Mouse (Mus musculus) ES-Bruce4 (cell line): Measurements from ENCODE around the gene Nxpe3. TPM values are rescaled to one million over a fixed set of nuclear protein-coding genes. Genes with fewer than 3 reads are reported as not detected.

Experiments used
- H3K27ac ChIP-seq: 2 replicates; pipeline ENCODE4 v1.5.1; 2012; ENCODE audit warnings: low read length, inconsistent platforms; ENCODE audit not compliant: insufficient read depth
- H3K27me3 ChIP-seq: 2 replicates; pipeline ENCODE4 v1.6.1; 2012; ENCODE audit warnings: mild to moderate bottlenecking, low read length, inconsistent platforms; ENCODE audit not compliant: control insufficient read depth, poor library complexity, insufficient read depth, severe bottlenecking
- H3K36me3 ChIP-seq: 2 replicates; pipeline ENCODE4 v1.6.1; 2012; ENCODE audit warnings: inconsistent platforms, mild to moderate bottlenecking, low read length, moderate library complexity; ENCODE audit not compliant: control insufficient read depth, poor library complexity, insufficient read depth, severe bottlenecking
- H3K4me1 ChIP-seq: one replicate; pipeline ENCODE4 v1.8.1; 2011; ENCODE audit warnings: low read length; ENCODE audit not compliant: control insufficient read depth, insufficient read depth
- H3K4me3 ChIP-seq: 2 replicates; pipeline ENCODE4 v1.5.1; 2011; ENCODE audit warnings: low read depth, mild to moderate bottlenecking, low read length
- H3K9ac ChIP-seq: 2 replicates; pipeline ENCODE4 v1.6.1; 2012; ENCODE audit warnings: low read depth, mild to moderate bottlenecking, inconsistent platforms; ENCODE audit not compliant: poor library complexity, severe bottlenecking
- H3K9me3 ChIP-seq: replicated peaks from 2 replicates; pipeline ENCODE4 v1.6.1; 2012; ENCODE audit warnings: mild to moderate bottlenecking, low read length, inconsistent platforms; ENCODE audit not compliant: control insufficient read depth, poor library complexity, insufficient read depth, severe bottlenecking
- CTCF ChIP-seq: IDR thresholded peaks from one replicate; pipeline ENCODE4 v1.8.1; 2011; ENCODE audit warnings: low read depth, low read length
- EP300 ChIP-seq: IDR thresholded peaks from 2 replicates; pipeline ENCODE4 v1.6.1; 2011; ENCODE audit warnings: low read depth, low read length; ENCODE audit not compliant: insufficient read depth
- POLR2A ChIP-seq: IDR thresholded peaks from one replicate; pipeline ENCODE4 v1.8.1; 2011; ENCODE audit warnings: low read length; ENCODE audit not compliant: insufficient read depth
- polyA plus RNA-seq: library from polyadenylated mRNA; stranded (reverse); fragments of >200 nt; gene quantifications from 2 replicates; pipeline ENCODE4 v1.2.4, GENCODE M21; 2011; ENCODE audit warnings: low read depth; ENCODE audit not compliant: missing spikeins, insufficient read depth, insufficient read length

The Nxpe3 gene
- polyA plus RNA-seq, 1 experiment, result 4.3 TPM

DNA sequence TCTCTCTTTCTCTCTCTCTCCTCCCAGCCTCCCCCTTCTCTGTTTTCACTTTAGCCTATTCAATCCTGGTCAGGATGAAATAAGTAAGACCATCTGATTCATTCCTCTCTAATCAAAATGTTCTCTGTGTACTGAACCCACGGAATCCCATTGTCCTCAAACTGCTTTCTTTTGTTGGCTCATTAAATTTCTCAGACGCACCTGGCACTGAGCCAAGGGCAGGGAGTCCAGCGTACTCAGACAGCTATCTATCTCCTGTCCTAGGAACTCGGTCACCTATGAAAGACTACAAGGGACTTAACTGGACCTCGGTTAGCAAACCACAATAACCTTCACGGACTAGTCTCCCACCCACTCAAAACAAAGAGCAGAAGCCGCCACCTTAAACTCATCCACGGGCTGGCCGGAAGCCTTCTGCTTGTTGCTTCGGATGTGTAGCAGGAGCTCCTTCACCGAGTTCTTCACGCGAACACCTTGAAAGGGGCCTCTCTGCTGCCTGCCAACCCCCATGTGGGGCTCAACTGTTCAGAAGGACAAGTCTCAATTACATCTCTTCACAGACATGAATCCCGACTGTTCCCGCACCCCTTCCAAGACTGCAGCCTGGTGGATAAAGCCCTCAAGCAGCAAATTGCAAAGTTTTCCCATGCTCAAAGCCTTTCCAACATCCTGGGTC is 75.8 kb downstream of the Nxpe3 start:
- Histone ChIP-seq H3K27me3 (no peaks in the 10 kb centered on the region), H3K9ac (no peak overlapping the region), H3K36me3 (peaks cover 29% of the 10 kb centered on the region), H3K4me1 (peaks cover 6% of the 10 kb centered on the region), H3K9me3 (no peaks in the 10 kb centered on the region), H3K4me3 (no peak overlapping the region), H3K27ac (no peak overlapping the region)
- TF ChIP-seq EP300 (no peak), POLR2A (no peak), CTCF (no peak)

DNA sequence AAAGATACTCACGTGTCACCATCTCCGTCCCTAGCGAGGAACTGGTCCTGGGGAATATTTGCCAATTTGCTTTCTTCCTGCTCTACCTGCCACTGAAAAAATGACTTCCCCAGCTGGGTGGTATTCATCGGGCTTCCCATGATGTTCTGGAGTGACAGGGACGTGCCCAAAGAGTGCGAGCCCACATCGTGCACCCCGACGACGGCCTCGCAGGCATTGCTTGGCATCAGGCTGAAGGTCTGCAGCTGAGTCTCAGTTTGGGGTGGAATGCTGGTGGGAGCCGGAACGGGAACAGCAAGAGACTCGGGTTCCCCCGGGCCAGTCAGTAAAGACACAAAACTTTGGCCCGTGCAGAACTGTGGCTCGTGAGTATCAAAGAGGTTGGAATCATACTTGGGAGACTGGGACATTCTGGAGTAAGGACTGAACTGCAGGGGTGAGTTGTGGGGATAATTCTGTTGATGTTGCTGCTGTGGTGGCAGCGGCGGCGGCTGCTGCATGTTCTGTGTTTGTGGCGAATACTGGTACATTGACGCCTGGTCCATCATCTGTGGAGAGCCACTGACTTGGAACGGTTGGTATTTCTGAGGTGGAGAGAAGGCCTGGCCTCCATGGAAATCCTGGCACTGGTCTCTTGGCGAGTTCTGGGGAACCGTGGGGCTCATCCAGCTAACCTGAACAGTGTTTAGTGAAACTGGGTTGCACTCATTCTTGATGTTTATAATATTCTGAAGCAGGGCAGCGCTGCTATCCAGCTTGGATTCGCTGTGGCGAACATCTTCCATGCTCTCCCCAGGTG is 77.2 kb downstream of the Nxpe3 start:
- Histone ChIP-seq H3K4me1 (peaks cover 2% of the 10 kb centered on the region), H3K9ac (no peak overlapping the region), H3K36me3 (peaks cover 29% of the 10 kb centered on the region), H3K27ac (no peak overlapping the region), H3K9me3 (no peaks in the 10 kb centered on the region), H3K4me3 (no peak overlapping the region), H3K27me3 (no peaks in the 10 kb centered on the region)
- no peak for TF ChIP-seq EP300
- TF ChIP-seq CTCF, result no peak
- TF ChIP-seq POLR2A, result no peak

GRCm38 (mm10) chr16:55816202-55816941 is 78.7 kb downstream of the Nxpe3 start:
- Histone ChIP-seq H3K4me3 (no peak overlapping the region), H3K9me3 (no peaks in the 10 kb centered on the region), H3K36me3 (peaks cover 40% of the 10 kb centered on the region), H3K4me1 (peaks cover 2% of the 10 kb centered on the region), H3K27ac (no peak overlapping the region), H3K27me3 (no peaks in the 10 kb centered on the region), H3K9ac (no peak overlapping the region)
- TF ChIP-seq CTCF (no peak), POLR2A (no peak), EP300 (no peak)

- Histone ChIP-seq H3K4me3 (peak overlapping the region; percentile 37), H3K36me3 (peaks cover 40% of the 10 kb centered on the region), H3K27ac (no peak overlapping the region), H3K9ac (no peak overlapping the region), H3K4me1 (no peaks in the 10 kb centered on the region), H3K27me3 (no peaks in the 10 kb centered on the region), H3K9me3 (no peaks in the 10 kb centered on the region)
- TF ChIP-seq CTCF (no peak), POLR2A (no peak), EP300 (no peak)
Measured at GRCm38 (mm10) chr16:55815466-55815865, 79.6 kb downstream of the Nxpe3 start.

DNA sequence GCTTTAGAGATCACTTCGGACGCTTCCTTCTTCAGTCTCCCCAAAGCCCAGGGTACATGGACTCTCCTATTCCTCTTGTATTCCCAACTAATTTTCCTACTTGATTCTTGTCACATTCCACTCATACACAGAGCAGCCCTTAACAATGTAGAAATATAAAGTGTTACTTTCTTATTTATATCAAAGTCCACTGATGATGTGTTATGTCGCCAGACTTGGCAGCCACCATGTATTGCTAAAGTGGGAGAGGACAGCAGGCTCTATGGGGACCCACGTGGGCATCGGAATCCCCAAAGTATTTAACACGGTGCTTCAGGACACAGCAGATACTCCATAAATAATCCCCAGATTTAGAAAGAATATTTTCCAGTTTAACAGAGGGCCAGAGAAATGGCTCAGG is 80.4 kb downstream of the Nxpe3 start:
- H3K9me3 ChIP-seq, result no peaks in the 10 kb centered on the region
- no peak overlapping the region for H3K9ac ChIP-seq
- TF ChIP-seq POLR2A (no peak), CTCF (no peak), EP300 (no peak)
- H3K4me3 ChIP-seq, result no peak overlapping the region
- no peak overlapping the region for H3K27ac ChIP-seq
- H3K27me3 ChIP-seq, result no peaks in the 10 kb centered on the region
- H3K36me3 ChIP-seq, result peaks cover 40% of the 10 kb centered on the region
- H3K4me1 ChIP-seq, result no peaks in the 10 kb centered on the region

GRCm38 (mm10) chr16:55813916-55814315 is 81.2 kb downstream of the Nxpe3 start:
- Histone ChIP-seq H3K4me1 (no peaks in the 10 kb centered on the region), H3K27me3 (no peaks in the 10 kb centered on the region), H3K9me3 (no peaks in the 10 kb centered on the region), H3K4me3 (no peak overlapping the region), H3K9ac (no peak overlapping the region), H3K27ac (no peak overlapping the region), H3K36me3 (peaks cover 40% of the 10 kb centered on the region)
- TF ChIP-seq POLR2A, result no peak
- TF ChIP-seq EP300, result peak; percentile 60; the same call in 1 of the 2 replicates
